Mouse (Mus musculus) E14TG2a.4 (cell line): Measurements from ENCODE around the gene Slc25a12.

Experiments
- CTCF ChIP-seq: conservative IDR thresholded peaks from 2 replicates; pipeline ENCODE4 v1.5.1; 2014; ENCODE audit warnings: low read length
- NANOG ChIP-seq: IDR thresholded peaks from 2 replicates; pipeline ENCODE4 v1.6.1; 2014; ENCODE audit warnings: borderline replicate concordance, low read length, mixed read lengths
- POU5F1 ChIP-seq: IDR thresholded peaks from 2 replicates; pipeline ENCODE4 v1.6.1; 2014; ENCODE audit warnings: low read length, borderline replicate concordance

- TF ChIP-seq CTCF (no peak), POU5F1 (no peak), NANOG (no peak)
These were observed 70.0 kb downstream of the Slc25a12 start for GRCm38 (mm10) chr2:71297501-71297900.
